Mouse (Mus musculus) left cerebral cortex, postnatal 4 days (tissue): ENCODE results near the gene Foxj2. TPM values are rescaled to one million over a fixed set of nuclear protein-coding genes. Genes with fewer than 3 reads are reported as not detected.

Experiments
- DNase-seq: peaks from one replicate; pipeline ENCODE4 v3.0.0-alpha.2; 2022
- intact Hi-C: fragments of 180-260 bp; cut with DNase I; formaldehyde crosslinking; loops from one replicate; pipeline ENCODE4 v1.15.1; 2025
- total RNA-seq, 2 experiments: library from RNA; stranded (reverse); gene quantifications; 2 replicates each; pipeline ENCODE4 v1.2.3; 2021

The Foxj2 gene
- total RNA-seq, 2 experiments from 2014 or later = 29.4 to 32.7 TPM

DNA sequence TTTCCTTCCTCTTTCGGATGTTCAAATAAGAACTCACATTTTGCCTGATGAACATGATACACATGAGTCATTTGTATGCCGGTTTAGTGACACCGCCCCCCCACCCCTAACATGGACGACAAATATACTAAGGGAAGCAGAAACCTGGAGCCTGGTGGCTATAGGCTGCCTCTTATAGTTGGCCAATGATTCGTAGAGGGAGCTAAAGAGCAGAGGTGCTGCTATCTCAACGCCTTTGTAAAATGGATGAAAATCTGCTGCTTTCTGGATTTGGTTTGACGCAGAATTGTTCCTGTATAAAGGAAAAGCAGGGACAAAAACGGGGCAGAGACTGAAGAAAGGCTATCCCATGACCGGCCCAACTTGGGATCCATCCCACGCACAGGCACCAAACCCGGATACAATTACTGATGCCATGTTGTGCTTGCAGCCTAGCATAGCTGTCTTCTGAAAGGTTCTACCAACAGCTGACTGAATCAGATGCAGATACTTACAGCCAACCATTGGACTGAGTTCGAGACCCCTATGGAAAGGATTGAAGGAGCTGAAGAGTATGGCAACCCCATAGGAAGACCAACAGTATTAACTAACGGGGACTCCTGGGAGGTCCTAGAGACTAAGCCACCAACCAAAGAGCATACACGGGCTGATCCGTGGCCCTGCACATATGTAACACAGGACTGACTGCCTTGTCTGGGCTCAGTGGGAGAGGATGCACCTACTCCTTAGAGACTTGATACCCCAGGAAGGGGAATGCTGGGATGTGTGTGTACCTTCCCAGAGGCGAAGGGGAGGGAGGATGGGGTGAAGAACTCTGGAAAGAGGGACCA lies 7.7 kb upstream of the Foxj2 start:
- intact Hi-C loops = no loop called here
- DNase-seq = peak; percentile 52

- intact Hi-C loops = no loop called here
- DNase-seq = no peak
Observed at GRCm38 (mm10) chr6:122812716-122813115, 7.0 kb upstream of the Foxj2 start.

GRCm38 (mm10) chr6:122813640-122814039 lies 6.1 kb upstream of the Foxj2 start:
- intact Hi-C loops = no loop called here
- no peak for DNase-seq

- peak; percentile 37 for DNase-seq
- intact Hi-C loops = no loop called here
Observed at GRCm38 (mm10) chr6:122820071-122820798, 521 bp downstream of the Foxj2 start.

DNA sequence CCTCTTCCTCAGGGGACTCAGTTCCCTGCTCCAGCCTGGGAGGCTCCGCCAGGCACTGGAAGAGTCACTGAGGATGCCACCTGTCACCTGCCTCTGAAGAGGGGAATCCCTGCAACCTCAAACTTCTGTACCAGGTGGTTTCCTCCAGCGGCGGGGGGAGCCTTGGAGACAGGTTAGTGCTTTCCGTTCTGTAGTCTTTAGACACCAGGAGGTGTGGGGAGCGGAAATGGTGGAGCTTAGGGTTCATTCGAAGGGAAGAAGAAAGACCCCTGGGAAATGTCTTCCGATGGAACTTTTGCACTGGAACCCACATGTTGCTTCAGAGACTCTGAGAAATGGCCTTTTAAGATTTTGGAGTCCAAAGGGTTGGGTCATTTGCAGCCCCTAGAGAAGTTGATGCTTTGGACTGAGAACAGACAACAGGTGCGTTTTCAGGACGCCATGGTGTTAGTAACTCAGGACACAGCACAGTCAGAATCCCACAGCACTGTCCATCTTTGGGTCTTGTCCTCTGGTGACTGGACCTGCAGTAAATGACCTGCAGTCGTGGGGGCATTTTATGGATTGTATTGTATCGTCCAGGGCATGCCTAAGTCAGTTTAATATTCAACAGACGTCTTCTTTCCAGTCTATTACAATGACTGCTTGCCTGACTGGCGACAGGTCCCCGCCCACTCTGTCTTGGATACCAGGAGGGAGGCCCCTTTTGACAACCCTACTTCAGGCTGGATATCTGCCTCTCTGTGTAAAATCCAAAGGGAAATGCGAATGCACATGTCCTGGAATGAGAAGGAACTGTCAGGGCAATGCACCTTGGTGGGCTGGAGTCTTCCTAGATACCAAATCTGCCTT lies 1.3 kb downstream of the Foxj2 start:
- no peak for DNase-seq
- intact Hi-C loops = no loop called here

- DNase-seq = no peak
- intact Hi-C loops = no loop called here
Observed at GRCm38 (mm10) chr6:122821822-122822221, 2.1 kb downstream of the Foxj2 start.

DNA sequence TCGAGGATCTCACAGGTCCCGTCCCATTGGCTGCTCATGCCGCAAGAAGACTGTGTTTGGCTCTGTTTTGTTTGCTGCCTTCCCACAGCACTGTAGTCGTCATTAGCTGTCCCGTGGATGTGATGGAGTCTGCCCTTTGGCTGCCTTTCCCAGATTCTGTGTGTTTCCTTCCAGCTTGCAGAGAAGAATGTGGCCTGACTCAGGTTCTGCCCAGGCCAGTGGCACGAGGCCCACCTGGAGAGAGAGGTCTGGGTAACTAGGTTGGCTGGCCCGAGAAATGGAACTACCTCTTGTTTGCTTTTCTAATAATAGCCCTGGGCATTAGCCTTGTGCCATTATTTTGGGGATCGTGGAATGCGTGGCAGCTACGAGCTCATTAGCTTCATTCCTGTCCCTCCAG lies 4.4 kb downstream of the Foxj2 start:
- no peak for DNase-seq
- intact Hi-C loops = no loop called here

GRCm38 (mm10) chr6:122825166-122825565 lies 5.5 kb downstream of the Foxj2 start:
- no peak for DNase-seq
- intact Hi-C loops = no loop called here

- peak; percentile 15 for DNase-seq
- intact Hi-C loops = no loop called here
Observed at GRCm38 (mm10) chr6:122825923-122826742, 6.4 kb downstream of the Foxj2 start.

DNA sequence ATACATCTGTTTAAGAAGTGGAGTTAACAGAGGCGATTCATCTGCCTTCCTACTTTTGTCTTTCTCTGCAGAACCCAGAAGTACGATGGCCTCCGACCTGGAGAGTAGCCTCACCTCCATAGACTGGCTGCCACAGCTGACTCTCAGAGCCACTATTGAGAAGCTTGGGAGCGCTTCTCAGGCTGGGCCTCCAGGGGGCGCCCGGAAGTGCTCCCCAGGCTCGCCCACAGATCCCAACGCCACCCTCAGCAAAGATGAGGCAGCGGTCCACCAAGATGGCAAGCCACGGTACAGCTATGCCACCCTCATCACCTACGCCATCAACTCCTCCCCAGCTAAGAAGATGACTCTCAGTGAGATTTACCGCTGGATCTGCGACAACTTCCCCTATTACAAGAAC lies 8.4 kb downstream of the Foxj2 start:
- DNase-seq = no peak
- intact Hi-C loops = no loop called here

GRCm38 (mm10) chr6:122832880-122833279 lies 13.2 kb downstream of the Foxj2 start:
- no peak for DNase-seq
- intact Hi-C loops = no loop called here

DNA sequence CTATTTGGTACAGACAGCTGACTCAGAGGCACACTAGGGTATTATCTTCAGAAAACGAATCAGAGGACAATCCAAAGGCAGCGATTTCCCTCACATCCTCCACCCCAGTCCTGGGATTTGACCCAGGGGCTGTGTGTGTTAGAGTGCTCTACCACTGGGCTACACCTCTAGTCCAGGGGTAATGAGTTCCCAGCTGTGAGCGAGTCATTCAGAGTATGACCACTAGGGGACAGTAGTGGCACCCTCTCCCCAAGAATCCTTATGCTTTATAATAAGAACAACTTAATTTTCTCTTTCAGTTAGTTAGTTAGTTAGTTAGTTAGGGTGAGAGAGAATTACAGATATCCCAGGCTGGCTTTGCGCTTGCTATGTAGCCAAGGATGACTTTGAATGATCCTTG lies 14.7 kb downstream of the Foxj2 start:
- intact Hi-C loops = no loop called here
- no peak for DNase-seq

DNA sequence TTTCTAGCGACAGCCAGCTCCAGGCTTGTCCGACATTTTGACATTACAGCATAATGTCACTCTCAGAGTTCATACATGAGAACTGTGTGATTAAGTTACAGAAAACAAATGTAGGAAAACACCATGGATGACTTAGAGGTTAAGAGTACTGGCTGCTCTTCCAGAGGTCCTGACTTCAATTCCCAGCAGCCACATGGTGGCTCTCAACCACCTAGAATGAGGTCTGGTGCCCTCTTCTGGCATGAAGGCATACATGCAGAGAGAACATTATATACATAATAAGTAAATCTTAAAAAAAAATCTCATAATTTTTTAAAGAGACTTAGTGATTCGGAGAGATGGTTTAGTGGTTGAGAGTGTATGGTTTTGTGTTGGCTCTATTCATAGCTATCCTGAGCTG lies 17.3 kb downstream of the Foxj2 start:
- intact Hi-C loops = no loop called here
- DNase-seq = no peak

DNA sequence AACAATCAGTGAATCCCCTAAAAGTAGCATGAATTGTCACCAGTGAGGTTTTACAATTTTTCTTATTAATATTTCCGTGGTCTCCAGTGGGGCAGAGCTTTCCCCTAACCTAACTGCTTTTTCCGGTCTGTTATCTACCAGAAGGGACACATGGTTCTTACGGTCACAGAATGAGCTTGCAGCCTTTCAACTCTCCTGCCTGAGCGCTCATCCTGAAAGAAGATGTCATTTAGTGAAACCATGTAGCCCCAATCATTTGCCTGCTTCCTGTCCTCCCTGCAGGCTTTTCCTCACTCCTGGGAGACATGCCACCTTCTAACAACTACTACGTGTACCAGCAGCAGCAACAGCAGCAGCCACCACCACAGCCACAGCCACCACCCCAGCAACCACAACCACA lies 17.8 kb downstream of the Foxj2 start:
- intact Hi-C loops = no loop called here
- no peak for DNase-seq

- intact Hi-C loops = no loop called here
- DNase-seq = no peak
Observed at GRCm38 (mm10) chr6:122843759-122844158, 24.0 kb downstream of the Foxj2 start.

- intact Hi-C loops = no loop called here
- no peak for DNase-seq
Observed at GRCm38 (mm10) chr6:122852696-122853095, 33.0 kb downstream of the Foxj2 start.

GRCm38 (mm10) chr6:122854552-122854951 lies 34.8 kb downstream of the Foxj2 start:
- no peak for DNase-seq

GRCm38 (mm10) chr6:122855955-122856354 lies 36.2 kb downstream of the Foxj2 start, which contains the start of gene C3ar1:
Gene C3ar1, minus strand, starts transcription at chr6:122856161.
- no peak for DNase-seq
- intact Hi-C loops = no loop called here

More at GRCm38 (mm10) chr6:122854552-122854951, 34.8 kb downstream of the Foxj2 start:
- intact Hi-C loops = no loop called here

DNA sequence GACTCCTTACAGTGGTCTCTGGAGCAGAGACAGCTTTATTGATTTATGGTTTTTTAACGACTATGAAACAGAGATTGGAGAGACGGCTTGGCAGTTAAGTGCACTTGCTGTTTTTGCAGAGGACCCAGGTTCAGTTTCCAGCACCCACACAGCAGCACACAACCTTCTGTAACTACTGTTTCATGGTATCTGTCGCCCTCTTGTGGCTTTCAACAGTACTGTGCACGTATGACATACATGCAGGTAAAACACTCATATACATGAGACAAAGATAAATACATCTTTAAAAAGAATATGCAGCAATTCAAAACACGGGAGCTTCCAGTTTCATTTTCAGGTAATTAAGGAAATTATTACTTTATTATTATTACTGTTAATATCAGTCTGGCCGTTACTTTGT lies 42.7 kb downstream of the Foxj2 start:
- DNase-seq = no peak

DNA sequence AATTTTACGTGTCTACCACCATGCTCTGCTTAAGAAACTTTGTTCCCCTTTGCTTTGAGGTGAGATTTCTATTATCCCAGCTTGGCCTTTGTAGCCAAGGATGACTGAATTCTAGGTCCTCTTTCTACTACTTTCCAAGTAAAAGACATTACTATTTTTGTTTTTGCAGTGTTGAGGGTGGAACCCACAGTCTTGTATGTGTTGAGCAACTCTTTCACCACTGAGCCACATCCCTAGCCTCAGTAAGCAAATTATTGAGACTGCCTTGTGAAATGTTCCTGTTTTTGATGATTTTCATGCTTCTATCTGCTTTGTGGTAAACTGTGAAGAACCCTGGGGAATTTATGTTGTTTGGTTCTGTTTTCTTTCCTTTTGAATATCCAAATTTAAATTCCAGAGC lies 43.2 kb downstream of the Foxj2 start:
- intact Hi-C loops = no loop called here
- DNase-seq = no peak

More for the DNA sequence above, 42.7 kb downstream of the Foxj2 start:
- intact Hi-C loops = no loop called here
